Mouse (Mus musculus) thymus, adult 2 months (tissue): ENCODE measurements around the gene Sys1. TPM values are rescaled to one million over a fixed set of nuclear protein-coding genes. Genes with fewer than 3 reads are reported as not detected.

Source experiments
- DNase-seq: peaks from one replicate; pipeline ENCODE4 v3.0.0; 2021
- H3K27ac ChIP-seq: fragments of 200-500 bp; 2 replicates; pipeline ENCODE4 v1.5.1; 2012; ENCODE audit warnings: low read length, control low read depth; ENCODE audit not compliant: control insufficient read depth, insufficient read depth
- H3K27me3 ChIP-seq: fragments of 200-500 bp; 2 replicates; pipeline ENCODE4 v1.6.1; 2012; ENCODE audit warnings: mild to moderate bottlenecking, low read length, moderate library complexity, mixed read lengths; ENCODE audit not compliant: control insufficient read depth, insufficient read depth
- H3K36me3 ChIP-seq: fragments of 200-500 bp; 2 replicates; pipeline ENCODE4 v1.6.1; 2012; ENCODE audit warnings: mild to moderate bottlenecking, low read length, moderate library complexity; ENCODE audit not compliant: control insufficient read depth, insufficient read depth
- H3K4me1 ChIP-seq: fragments of 200-500 bp; replicated peaks from 2 replicates; pipeline ENCODE4 v1.6.1; 2012; ENCODE audit warnings: low read length; ENCODE audit not compliant: control insufficient read depth, insufficient read depth
- H3K4me3 ChIP-seq: fragments of 200-500 bp; 2 replicates; pipeline ENCODE4 v1.5.1; 2012; ENCODE audit warnings: mild to moderate bottlenecking, low read length, control low read depth, moderate library complexity; ENCODE audit not compliant: control insufficient read depth, insufficient read depth
- CTCF ChIP-seq: fragments of 200-500 bp; IDR thresholded peaks from 2 replicates; pipeline ENCODE4 v1.5.1; 2012; ENCODE audit warnings: mild to moderate bottlenecking, control low read depth, low read length, moderate library complexity, borderline replicate concordance; ENCODE audit not compliant: control insufficient read depth, poor library complexity, insufficient read depth; ENCODE audit errors: extremely low read depth
- POLR2A ChIP-seq: fragments of 200-500 bp; IDR thresholded peaks from 2 replicates; pipeline ENCODE4 v1.6.1; 2012; ENCODE audit warnings: mild to moderate bottlenecking, low read length, control low read depth, moderate library complexity; ENCODE audit not compliant: control insufficient read depth, poor library complexity, insufficient read depth; ENCODE audit errors: extremely low read depth
- WGBS: fragments of 180-500 bp; shearing (Covaris S2); methylation state at CpG from one replicate; pipeline ENCODE4 v1.1.7; 2018; 5-methylcytosine and 5-hydroxymethylcytosine counted together
- polyA plus RNA-seq: library from polyadenylated mRNA; depleted of rRNA; stranded (reverse); fragments of >200 nt; gene quantifications from 2 replicates; pipeline ENCODE4 v1.2.3, GENCODE M21; 2012

Sys1 gene
- polyA plus RNA-seq, 1 experiment, result 183 TPM

DNA sequence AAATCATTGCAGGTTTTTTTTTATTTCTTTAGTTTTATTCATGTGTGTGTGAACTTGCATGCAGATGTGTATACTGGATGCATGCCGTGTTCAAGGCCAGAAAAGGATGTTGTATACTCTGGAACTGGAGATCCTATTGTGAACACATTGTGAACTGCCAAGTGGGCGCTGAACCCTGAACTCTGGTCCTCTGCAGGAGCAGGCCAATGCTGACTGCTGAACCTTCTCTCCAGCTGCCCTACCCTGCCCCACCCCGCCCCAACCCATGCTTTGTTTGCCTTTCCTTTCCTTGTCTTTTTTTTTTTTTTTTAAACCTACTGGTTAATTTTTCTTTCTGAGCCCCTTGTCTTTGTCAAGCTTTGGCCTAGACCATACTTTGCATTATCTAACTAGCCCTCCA, 58.2 kb downstream of the Sys1 start:
- no peak overlapping the region for H3K27ac ChIP-seq
- H3K36me3 ChIP-seq, result no peaks in the 10 kb centered on the region
- TF ChIP-seq POLR2A (no peak), CTCF (no peak)
- 87% methylated on average over 3 of the region's 3 CpGs for WGBS
- H3K4me3 ChIP-seq, result no peak overlapping the region
- DNase-seq, result no peak
- H3K27me3 ChIP-seq, result no peaks in the 10 kb centered on the region
- H3K4me1 ChIP-seq, result no peaks in the 10 kb centered on the region

DNA sequence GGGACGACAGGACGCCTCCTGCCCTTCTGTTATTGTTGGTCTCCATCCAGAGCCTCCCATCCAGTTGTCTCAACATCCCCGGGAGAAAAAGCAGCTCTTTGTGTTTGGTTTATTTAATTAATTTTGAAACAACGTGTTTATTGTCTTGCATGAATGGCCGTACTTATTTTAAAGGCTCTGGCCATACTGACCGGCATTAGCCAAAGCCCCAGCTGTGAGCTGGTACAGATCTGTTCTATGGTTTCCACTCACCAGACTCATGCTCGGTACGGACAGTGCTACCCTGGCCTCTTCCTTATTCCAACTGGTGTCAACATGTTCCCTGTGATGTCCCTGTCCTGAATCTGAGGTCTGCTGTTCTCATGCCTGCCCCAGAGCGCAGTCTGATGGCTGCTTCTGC, 59.1 kb downstream of the Sys1 start:
- H3K4me3 ChIP-seq, result no peak overlapping the region
- H3K4me1 ChIP-seq, result peaks cover 5% of the 10 kb centered on the region
- H3K27ac ChIP-seq, result no peak overlapping the region
- no peaks in the 10 kb centered on the region for H3K36me3 ChIP-seq
- TF ChIP-seq CTCF (no peak), POLR2A (no peak)
- no peak for DNase-seq
- H3K27me3 ChIP-seq, result no peaks in the 10 kb centered on the region
- 93% methylated on average over 9 of the region's 9 CpGs for WGBS

DNA sequence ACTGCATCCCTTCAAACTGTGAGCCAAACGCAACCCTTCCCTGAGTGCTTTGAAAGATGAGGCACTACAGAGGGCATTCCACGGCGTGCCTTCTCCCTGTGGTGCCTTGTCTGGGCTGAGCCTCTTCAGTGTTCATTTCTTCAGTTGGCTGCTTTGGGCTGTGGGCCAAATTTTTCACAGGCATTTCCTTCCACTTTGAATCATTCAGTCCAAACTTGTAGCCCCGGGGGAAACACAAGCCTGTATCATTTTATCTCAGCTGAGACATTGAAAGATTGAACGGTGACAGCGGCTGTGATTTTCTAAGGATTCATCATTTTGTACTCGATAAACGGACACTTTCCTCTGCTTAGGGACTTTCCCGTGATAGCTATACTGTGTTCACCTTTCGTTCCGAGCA, 59.8 kb downstream of the Sys1 start:
- H3K27ac ChIP-seq, result no peak overlapping the region
- no peak for TF ChIP-seq CTCF
- TF ChIP-seq POLR2A, result no peak
- peaks cover 10% of the 10 kb centered on the region for H3K4me1 ChIP-seq
- no peaks in the 10 kb centered on the region for H3K36me3 ChIP-seq
- DNase-seq, result no peak
- no peaks in the 10 kb centered on the region for H3K27me3 ChIP-seq
- H3K4me3 ChIP-seq, result no peak overlapping the region
- WGBS, result 76% methylated on average over 11 of the region's 11 CpGs

DNA sequence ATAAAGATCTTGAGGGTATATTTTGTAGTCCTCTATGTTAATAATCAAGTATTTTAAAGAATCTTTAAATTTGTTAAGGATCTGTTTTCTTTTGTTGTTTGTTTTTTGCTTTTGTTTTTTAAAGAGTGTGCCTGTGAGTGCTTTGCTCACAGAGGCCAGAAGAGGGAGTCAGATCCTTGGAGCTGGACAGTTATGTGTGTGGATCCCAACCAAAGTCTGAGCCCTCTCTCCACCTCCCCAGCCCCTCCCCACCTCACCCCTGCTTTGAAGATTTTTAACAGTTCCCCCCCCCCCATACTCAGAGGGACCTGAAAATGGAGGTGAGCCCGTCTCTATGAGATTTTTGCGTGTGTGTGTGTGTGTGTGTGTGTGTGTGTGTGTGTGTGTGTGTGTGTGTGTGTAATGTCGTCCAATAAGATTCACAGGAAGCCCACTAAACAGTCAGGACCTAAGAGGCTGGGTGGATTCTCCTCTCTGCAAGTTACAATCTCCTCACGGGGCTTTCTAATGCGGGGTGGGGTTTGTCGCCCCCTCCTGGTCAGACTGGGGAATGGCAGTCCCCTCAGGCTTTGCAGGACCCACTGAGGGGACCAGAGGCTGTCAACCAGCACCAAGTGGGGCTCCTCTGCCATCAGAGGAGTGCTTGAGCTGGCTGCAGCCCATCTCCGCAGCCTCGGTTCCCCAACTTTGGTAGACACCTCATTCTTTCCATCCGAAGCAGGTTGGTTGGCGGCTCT, 60.9 kb downstream of the Sys1 start:
- WGBS, result 47% methylated on average over 10 of the region's 10 CpGs
- H3K4me1 ChIP-seq, result peaks cover 18% of the 10 kb centered on the region
- H3K27ac ChIP-seq, result no peak overlapping the region
- no peaks in the 10 kb centered on the region for H3K27me3 ChIP-seq
- H3K36me3 ChIP-seq, result no peaks in the 10 kb centered on the region
- DNase-seq, result peak; percentile 72
- no peak overlapping the region for H3K4me3 ChIP-seq
- TF ChIP-seq CTCF, result peak; percentile 95
- TF ChIP-seq POLR2A, result no peak

DNA sequence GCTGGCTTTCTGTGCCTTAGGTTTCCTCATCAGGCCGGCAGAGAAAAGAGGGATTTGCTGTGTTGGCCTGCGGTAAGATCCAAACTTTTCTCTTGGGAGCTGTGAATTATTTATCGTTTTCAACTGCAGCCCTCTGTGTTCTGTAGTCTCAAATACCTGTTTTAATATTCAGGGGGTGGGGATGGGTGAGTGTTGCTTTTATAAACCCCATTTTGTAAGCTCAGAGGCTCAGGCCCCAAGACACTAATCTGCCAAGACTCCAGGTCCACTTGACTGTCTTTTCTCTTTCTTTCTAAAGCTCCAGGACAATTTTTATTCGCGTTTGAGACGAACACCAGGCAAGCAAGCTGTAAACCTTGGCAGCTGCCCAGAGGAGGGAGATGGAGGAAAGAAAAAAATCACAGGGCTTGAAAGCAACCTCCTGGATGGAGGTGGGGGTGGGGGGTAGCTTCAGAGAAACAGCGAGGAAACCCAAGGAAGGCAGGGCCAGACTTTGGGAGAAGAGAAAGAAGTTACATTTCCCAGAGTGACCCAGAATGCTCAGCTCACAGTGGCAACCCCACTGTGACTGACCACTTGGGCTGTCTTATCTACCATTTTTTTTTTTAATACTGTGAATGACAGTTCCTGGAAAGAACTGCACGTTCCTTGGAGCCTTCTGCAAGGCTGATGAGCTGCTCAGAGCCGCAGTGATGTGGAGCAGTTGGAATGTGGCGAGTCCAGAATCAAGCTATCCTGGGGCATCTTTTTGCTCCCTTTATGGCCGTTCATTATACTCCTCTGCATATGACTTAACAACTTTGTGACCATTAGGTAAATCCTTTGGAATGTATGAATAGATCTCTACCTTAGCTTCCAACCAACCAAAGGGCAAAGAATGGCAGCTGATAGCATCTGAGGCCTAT, 61.8 kb downstream of the Sys1 start:
- 77% methylated on average over 11 of the region's 11 CpGs for WGBS
- H3K27me3 ChIP-seq, result no peaks in the 10 kb centered on the region
- H3K4me3 ChIP-seq, result no peak overlapping the region
- H3K36me3 ChIP-seq, result no peaks in the 10 kb centered on the region
- TF ChIP-seq CTCF (no peak), POLR2A (no peak)
- DNase-seq, result no peak
- H3K4me1 ChIP-seq, result peaks cover 21% of the 10 kb centered on the region
- no peak overlapping the region for H3K27ac ChIP-seq

DNA sequence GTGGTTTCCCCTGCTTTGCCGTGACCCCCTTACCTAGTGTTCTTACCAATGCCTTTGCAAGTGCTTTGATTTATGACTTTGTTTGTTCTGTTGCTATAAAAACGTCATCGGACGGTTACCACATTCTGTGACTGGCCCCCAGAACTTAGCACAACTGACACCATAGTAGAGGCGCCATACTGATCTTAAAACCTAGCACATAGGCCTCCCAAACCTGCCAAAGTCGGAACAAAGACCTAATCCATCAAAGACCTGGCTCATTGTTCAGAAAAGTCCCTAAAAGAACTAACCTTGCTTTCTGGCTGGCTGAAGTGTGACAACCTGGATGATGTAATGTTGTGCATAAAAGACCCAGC, 62.4 kb downstream of the Sys1 start:
- no peak for DNase-seq
- peaks cover 24% of the 10 kb centered on the region for H3K4me1 ChIP-seq
- TF ChIP-seq POLR2A (no peak), CTCF (no peak)
- H3K27ac ChIP-seq, result no peak overlapping the region
- no peaks in the 10 kb centered on the region for H3K36me3 ChIP-seq
- H3K4me3 ChIP-seq, result no peak overlapping the region
- 49% methylated on average over 6 of the region's 6 CpGs for WGBS
- no peaks in the 10 kb centered on the region for H3K27me3 ChIP-seq

DNA sequence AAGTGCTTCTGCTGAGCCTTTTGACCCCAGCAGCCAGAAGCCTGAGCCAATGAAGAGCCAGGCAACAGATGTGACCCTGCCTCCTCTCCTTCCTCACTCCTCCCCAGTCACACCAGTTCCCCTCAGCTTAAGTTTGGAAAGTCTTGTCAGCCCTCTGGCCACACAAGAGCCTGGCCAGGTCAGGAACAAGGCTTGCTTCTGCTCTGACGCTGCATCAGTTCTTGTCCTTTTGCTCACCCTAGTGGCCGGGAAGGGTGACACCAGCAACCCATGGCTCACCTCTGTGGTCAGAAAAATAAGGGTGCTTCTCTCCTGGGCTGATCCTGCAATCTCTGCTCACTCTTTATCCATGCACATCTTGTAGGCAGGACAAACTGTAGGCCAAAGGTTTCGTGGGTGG, 64.0 kb downstream of the Sys1 start:
- Histone ChIP-seq H3K27ac (no peak overlapping the region), H3K27me3 (no peaks in the 10 kb centered on the region), H3K4me1 (peaks cover 24% of the 10 kb centered on the region), H3K4me3 (no peak overlapping the region), H3K36me3 (no peaks in the 10 kb centered on the region)
- 10% methylated on average over 3 of the region's 3 CpGs for WGBS
- DNase-seq, result peak; percentile 45
- peak; percentile 61; the same call in 1 of the 2 replicates for TF ChIP-seq CTCF
- no peak for TF ChIP-seq POLR2A
